Mouse (Mus musculus): Measurements from ENCODE around the gene Nebl. TPM values are rescaled to one million over a fixed set of nuclear protein-coding genes. Genes with fewer than 3 reads are reported as not detected.
"Not testable (repeated sequence)": the region's sequence is repeated elsewhere in the genome, so short reads cannot be mapped to it uniquely, and the experiment has no call there.

Gene Nebl
- polyA plus RNA-seq, 1 experiment from 2014 or later = 5.8 TPM

DNA sequence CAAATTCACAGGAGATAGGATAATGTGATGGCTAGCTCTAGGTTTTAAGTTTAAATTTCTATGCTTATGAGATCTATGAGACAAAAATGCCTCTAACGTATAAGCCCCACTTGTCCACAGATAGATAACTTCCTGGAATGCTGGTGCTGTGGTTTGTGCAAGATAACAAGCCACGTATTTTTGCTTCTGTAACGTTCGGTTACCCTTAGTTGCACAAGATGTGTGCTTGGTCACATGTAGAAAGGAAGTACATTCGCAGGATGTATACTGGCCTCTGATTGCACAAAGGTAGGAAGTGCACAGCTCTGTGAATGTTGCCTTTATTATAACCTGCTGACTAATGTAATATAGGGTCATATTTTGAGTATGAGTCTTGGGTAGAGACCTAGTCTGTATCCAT is 365.6 kb downstream of the Nebl start:
- Histone ChIP-seq H3K27ac (replicated peaks) (no peak overlapping the region), H3K9me3 (no peaks in the 10 kb centered on the region), H3K36me3 (no peaks in the 10 kb centered on the region), H3K4me3 (no peak overlapping the region), H3K27me3 (no peaks in the 10 kb centered on the region), H3K9ac (replicated peaks) (no peak overlapping the region), H3K4me1 (no peaks in the 10 kb centered on the region), H3K4me2 (replicated peaks) (no peak overlapping the region)
- 87% methylated on average over 5 of the region's 5 CpGs for WGBS
- no peak for ATAC-seq (ENCODE audit: low FRiP score, low read depth)

DNA sequence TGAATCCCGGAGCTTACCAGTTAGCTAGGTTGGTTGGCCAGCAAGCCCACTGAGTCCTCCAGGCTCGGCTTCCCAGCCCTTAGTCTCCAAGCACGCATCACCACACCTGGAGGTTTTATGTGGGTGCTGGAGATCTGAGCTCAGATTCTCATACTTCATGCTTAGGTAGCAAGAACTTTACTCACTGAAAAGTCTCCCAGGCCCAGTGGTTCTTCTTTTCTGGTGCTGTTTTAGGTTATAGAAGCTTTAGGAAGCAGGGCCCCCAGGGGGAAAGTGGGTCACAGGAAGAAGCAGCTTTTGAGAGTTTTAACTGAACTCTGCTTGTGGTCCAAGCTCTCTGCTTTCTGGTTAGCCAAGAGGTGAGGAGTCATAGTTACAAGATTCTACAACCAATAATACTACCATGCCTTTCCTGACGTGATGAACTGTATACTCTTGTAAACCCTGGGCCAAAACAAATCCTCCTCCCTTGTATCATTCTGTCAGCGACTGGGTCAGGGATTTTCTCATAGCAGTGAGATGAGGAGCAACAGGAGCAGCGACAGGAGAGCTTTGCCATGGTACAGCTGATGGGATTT is 366.2 kb downstream of the Nebl start:
- no peak for ATAC-seq (ENCODE audit: low FRiP score, low read depth)
- no peak overlapping the region for H3K4me2 ChIP-seq (replicated peaks)
- H3K9me3 ChIP-seq = no peaks in the 10 kb centered on the region
- no peak overlapping the region for H3K4me3 ChIP-seq
- H3K9ac ChIP-seq (replicated peaks) = no peak overlapping the region
- H3K27me3 ChIP-seq = no peaks in the 10 kb centered on the region
- H3K36me3 ChIP-seq = no peaks in the 10 kb centered on the region
- 87% methylated on average over 6 of the region's 6 CpGs for WGBS
- no peak overlapping the region for H3K27ac ChIP-seq (replicated peaks)
- no peaks in the 10 kb centered on the region for H3K4me1 ChIP-seq

DNA sequence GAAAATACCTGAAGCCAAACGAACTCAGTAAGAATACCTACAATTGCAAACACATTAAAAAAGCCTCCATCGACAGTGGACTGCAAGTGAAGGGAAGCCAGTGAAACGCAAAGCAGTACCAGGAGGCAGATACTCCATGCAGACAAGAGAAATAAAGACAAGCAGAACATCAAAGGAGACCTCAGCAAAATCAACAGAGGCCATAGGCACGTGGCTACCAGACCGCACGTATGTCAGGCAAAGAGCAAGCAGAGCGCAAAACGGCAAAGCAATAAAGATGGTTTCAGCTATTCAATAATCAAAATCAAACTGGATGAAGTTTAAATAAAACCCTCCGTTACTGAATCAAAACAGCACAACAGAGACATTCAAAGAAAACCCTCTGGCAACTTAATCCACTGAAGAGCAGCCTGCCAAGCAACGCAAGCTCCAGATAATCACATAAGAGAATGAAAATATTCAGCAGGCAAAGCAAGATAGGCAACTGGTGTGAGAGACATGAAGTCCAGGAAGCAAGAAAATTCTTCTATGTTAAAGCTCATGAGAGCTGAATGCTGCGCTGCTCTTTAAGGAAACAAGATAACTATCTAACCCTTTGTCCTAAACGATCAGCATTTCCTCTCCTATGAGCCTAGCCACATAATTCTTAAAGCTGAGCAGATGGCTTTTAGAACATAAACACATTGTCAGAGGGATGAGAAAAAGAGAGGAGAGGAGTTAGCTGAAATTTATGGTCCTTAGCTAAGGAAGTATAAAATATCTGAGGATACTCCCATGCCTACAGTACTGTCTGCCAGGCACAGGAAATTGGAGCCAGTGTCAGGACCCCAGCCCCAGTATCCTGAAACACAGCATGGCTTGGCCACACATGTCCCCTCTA is 367.7 kb downstream of the Nebl start:
- Histone ChIP-seq H3K27me3 (no peaks in the 10 kb centered on the region), H3K9me3 (no peaks in the 10 kb centered on the region), H3K9ac (replicated peaks) (no peak overlapping the region), H3K4me1 (no peaks in the 10 kb centered on the region), H3K36me3 (no peaks in the 10 kb centered on the region), H3K27ac (replicated peaks) (no peak overlapping the region), H3K4me2 (replicated peaks) (no peak overlapping the region), H3K4me3 (no peak overlapping the region)
- ATAC-seq (ENCODE audit: low FRiP score, low read depth) = no peak
- 59% methylated on average over 12 of the region's 12 CpGs for WGBS

DNA sequence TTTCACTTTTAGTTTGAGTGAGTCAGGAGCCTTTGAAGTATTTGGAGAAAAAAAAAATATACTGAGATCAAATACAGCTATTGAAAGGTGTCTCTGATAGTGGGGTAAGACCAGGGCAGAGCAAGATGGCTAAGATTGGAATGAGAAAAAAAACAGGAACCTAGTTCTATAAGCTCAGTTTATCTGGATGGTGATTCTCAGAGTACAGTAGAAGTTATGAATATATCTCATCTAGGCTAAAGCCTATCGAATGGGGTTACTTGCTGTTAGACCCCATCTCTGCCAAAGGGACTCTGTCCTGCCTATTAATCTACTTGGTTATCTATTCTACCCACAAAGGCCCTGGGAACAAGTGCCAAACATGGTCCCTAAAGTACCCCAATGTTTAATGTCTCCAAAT is 369.1 kb downstream of the Nebl start:
- H3K36me3 ChIP-seq = no peaks in the 10 kb centered on the region
- WGBS = 92% methylated on average over 1 of the region's 1 CpGs
- no peak for ATAC-seq (ENCODE audit: low FRiP score, low read depth)

DNA sequence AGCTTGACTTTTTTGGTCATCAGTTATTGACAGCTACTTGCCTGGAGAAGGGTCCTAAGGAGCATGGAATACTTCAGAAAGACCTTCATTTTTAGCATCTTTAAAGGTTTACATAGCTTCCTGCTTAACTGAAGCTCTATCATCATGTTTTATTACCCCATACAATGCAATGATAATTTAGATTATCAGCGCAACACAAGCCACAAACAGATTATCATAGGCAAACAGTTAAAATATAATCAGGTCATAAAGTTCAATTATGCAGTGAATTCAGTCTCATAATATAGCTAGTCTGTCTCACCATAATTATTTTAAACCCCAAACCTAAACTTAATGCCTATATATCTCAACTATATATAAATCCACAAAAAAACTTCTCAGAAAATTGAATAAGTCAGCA is 386.6 kb downstream of the Nebl start:
- H3K27me3 ChIP-seq = no peaks in the 10 kb centered on the region
- ATAC-seq (ENCODE audit: low FRiP score, low read depth) = no peak
- H3K4me2 ChIP-seq (replicated peaks) = no peak overlapping the region
- H3K36me3 ChIP-seq = no peaks in the 10 kb centered on the region
- H3K4me1 ChIP-seq = no peaks in the 10 kb centered on the region
- no peak overlapping the region for H3K4me3 ChIP-seq
- WGBS = 96% methylated on average over 1 of the region's 1 CpGs
- no peak overlapping the region for H3K9ac ChIP-seq (replicated peaks)
- no peaks in the 10 kb centered on the region for H3K9me3 ChIP-seq
- no peak overlapping the region for H3K27ac ChIP-seq (replicated peaks)

More for the DNA sequence above, 369.1 kb downstream of the Nebl start:
- Histone ChIP-seq H3K4me2 (replicated peaks) (no peak overlapping the region), H3K27ac (replicated peaks) (no peak overlapping the region), H3K9me3 (no peaks in the 10 kb centered on the region), H3K4me3 (no peak overlapping the region), H3K27me3 (no peaks in the 10 kb centered on the region), H3K4me1 (no peaks in the 10 kb centered on the region), H3K9ac (replicated peaks) (no peak overlapping the region)

DNA sequence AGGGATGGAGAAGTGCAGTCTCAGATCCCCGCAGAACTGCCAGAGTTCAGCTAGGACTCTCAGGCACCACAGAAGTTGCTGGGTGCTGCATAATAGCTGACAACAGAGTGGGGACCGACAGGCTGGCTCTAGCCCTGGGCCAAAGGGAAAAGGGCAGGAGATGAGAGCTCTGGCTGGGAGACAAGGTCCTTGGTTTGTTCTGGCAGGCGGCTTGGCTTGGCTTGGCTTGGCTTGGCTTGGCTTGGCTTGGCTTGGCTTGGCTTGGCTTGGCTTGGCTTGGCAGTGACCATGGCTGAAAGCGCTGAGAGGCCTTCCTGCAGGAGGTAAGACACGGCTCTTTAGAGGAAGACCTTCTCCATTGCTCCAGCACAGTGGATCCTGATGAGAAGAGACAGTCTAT is 395.8 kb downstream of the Nebl start:
- Histone ChIP-seq H3K27ac (replicated peaks) (no peak overlapping the region), H3K9ac (replicated peaks) (no peak overlapping the region), H3K27me3 (no peaks in the 10 kb centered on the region), H3K4me2 (replicated peaks) (no peak overlapping the region), H3K36me3 (no peaks in the 10 kb centered on the region), H3K9me3 (no peaks in the 10 kb centered on the region), H3K4me1 (no peaks in the 10 kb centered on the region), H3K4me3 (no peak overlapping the region)
- WGBS = 88% methylated on average over 5 of the region's 5 CpGs
- ATAC-seq (ENCODE audit: low FRiP score, low read depth) = no peak

DNA sequence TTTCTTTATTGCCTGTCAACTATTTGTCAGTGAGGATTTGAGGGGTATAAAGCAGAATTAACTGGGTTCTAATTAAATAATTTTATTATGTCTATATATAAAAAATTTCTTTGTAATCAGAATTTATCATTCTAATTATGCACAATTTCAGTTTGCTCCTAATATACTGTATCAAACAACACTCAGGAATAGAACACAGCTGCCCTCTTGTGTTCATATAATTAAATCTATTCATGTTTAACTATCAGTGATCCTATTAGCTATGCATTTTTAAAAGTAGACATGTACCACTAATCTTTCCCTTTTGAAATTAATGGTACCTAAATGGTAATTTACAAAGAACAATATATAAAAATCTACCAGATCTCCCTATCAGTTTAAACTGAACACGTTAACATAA is 404.7 kb downstream of the Nebl start:
- 95% methylated on average over 1 of the region's 1 CpGs for WGBS
- Histone ChIP-seq H3K27ac (replicated peaks) (no peak overlapping the region), H3K4me1 (no peaks in the 10 kb centered on the region), H3K36me3 (no peaks in the 10 kb centered on the region), H3K4me2 (replicated peaks) (no peak overlapping the region), H3K9me3 (no peaks in the 10 kb centered on the region), H3K9ac (replicated peaks) (no peak overlapping the region), H3K4me3 (no peak overlapping the region), H3K27me3 (no peaks in the 10 kb centered on the region)
- ATAC-seq (ENCODE audit: low FRiP score, low read depth) = no peak

GRCm38 (mm10) chr2:17316850-17317249 is 414.4 kb downstream of the Nebl start:
- no peak overlapping the region for H3K4me3 ChIP-seq
- no peak for ATAC-seq (ENCODE audit: low FRiP score, low read depth)
- 90% methylated on average over 5 of the region's 5 CpGs for WGBS

DNA sequence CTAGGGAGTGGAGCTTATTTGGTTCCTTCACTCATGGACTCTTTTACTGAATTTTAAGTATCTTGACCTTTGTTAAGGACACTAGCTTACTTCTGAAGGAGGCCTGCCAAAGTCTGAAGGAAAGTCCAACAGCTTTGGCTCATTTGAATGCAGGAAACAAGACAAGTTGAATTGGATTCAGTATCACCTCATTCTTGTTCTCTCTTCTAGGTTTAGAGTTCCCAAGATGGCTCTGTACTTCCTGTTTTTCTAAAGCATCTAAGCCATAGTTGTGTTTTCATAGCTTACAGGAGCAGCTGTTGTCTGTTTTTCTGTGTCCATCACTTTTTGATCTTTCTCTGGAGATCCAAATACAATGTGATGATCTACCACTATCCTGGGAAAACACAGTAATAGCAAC is 429.9 kb downstream of the Nebl start:
- Histone ChIP-seq H3K4me2 (replicated peaks) (no peak overlapping the region), H3K27ac (replicated peaks) (no peak overlapping the region), H3K4me1 (no peaks in the 10 kb centered on the region), H3K4me3 (no peak overlapping the region), H3K9me3 (no peaks in the 10 kb centered on the region), H3K9ac (replicated peaks) (no peak overlapping the region), H3K36me3 (no peaks in the 10 kb centered on the region), H3K27me3 (no peaks in the 10 kb centered on the region)
- ATAC-seq (ENCODE audit: low FRiP score, low read depth) = no peak

More at GRCm38 (mm10) chr2:17316850-17317249, 414.4 kb downstream of the Nebl start:
- no peak overlapping the region for H3K4me2 ChIP-seq (replicated peaks)
- no peak overlapping the region for H3K9ac ChIP-seq (replicated peaks)
- H3K27me3 ChIP-seq = no peaks in the 10 kb centered on the region
- no peaks in the 10 kb centered on the region for H3K9me3 ChIP-seq
- no peaks in the 10 kb centered on the region for H3K4me1 ChIP-seq
- H3K27ac ChIP-seq (replicated peaks) = no peak overlapping the region
- no peaks in the 10 kb centered on the region for H3K36me3 ChIP-seq

DNA sequence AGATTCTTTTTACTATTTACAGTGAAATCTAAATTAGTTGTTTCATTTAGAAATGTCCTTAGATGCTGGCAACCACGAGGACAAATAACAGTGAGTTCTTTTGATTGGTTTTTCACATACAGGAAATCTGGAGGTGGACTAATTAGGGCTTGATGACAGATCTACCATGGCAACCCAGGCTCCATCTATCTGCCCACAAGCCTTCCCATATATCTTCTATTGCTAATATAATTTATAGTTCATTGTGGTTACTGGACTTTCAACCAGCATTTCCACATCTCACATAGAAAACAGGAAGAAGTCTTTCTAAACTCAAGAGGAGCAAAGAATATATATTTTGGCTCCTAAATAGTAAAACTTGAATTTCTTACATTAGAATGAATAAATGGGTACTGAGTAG is 433.8 kb downstream of the Nebl start:
- Histone ChIP-seq H3K36me3 (no peaks in the 10 kb centered on the region), H3K9me3 (no peaks in the 10 kb centered on the region), H3K9ac (replicated peaks) (no peak overlapping the region), H3K4me2 (replicated peaks) (no peak overlapping the region), H3K27ac (replicated peaks) (no peak overlapping the region), H3K4me3 (no peak overlapping the region), H3K4me1 (no peaks in the 10 kb centered on the region), H3K27me3 (no peaks in the 10 kb centered on the region)
- no peak for ATAC-seq (ENCODE audit: low FRiP score, low read depth)
- 66% methylated on average over 1 of the region's 1 CpGs for WGBS

GRCm38 (mm10) chr2:17295257-17295656 is 436.0 kb downstream of the Nebl start:
- not testable (repeated sequence) for H3K4me1 ChIP-seq; H3K9me3 ChIP-seq; H3K4me3 ChIP-seq; H3K27me3 ChIP-seq; H3K36me3 ChIP-seq; H3K9ac ChIP-seq (replicated peaks); ATAC-seq (ENCODE audit: low FRiP score, low read depth); H3K27ac ChIP-seq (replicated peaks); H3K4me2 ChIP-seq (replicated peaks)
- 83% methylated on average over 4 of the region's 5 CpGs for WGBS
